Mouse (Mus musculus): ENCODE results near the gene Tirap.

- TF ChIP-seq CTCF (IDR thresholded peaks at IDR 0.05; ENCODE audit: control insufficient read depth, insufficient read depth, insufficient replicate concordance, low read depth, low read length) = no peak
- no peak for TF ChIP-seq POLR2A (IDR thresholded peaks at IDR 0.05; ENCODE audit: control insufficient read depth, low read depth, low read length)
Observed at GRCm38 (mm10) chr9:35161721-35162120, 38.4 kb downstream of the Tirap start.

All from testis, adult 2 months (tissue).